Comparison of ENCODE assay signal across 9 mouse cellular contexts in genomic region chr10:80796307-80796848, GRCm38 (mm10). TPM values are rescaled to one million over a fixed set of nuclear protein-coding genes. Genes with fewer than 3 reads are reported as not detected.
DNase-seq lines count a peak whose midpoint lies in the region; ATAC-seq and TF ChIP-seq lines count a peak whose summit lies in the region.
"Had no signal": no experiment of that assay in that cellular context is flagged by ENCODE, and none has a peak within 500 bp of the region (broad histone marks: within the 10 kb centered on the region; RNA-seq: fewer than 3 reads in every experiment).

No protein-coding gene starts in this region.

- H3K36me3 ChIP-seq in heart, embryonic 11.5 days (ENCODE audit: control insufficient read depth, insufficient read depth, low read length): peaks cover 33% of the 10 kb centered on the region
- peaks cover 80% of the 10 kb centered on the region for H3K36me3 ChIP-seq in G1E (replicated peaks)
- H3K36me3 ChIP-seq in forebrain, embryonic 15.5 days: peaks cover 50% of the 10 kb centered on the region
- peaks cover 41% of the 10 kb centered on the region for H3K36me3 ChIP-seq in liver, embryonic 16.5 days (ENCODE audit: control insufficient read depth, insufficient read depth)

- no peak for ATAC-seq in heart, embryonic 11.5 days (replicated peaks; ENCODE audit: insufficient number of reproducible peaks, low FRiP score, low TSS enrichment)
- no peak for ATAC-seq in G1E (ENCODE audit: extremely low read depth, insufficient number of reproducible peaks, low FRiP score, poor library complexity, severe bottlenecking)
- no peak for ATAC-seq in forebrain, embryonic 15.5 days (replicated peaks)
- no peak for ATAC-seq in liver, embryonic 16.5 days (ENCODE audit: low read depth)

- no peak for TF ChIP-seq CTCF in G1E (IDR thresholded peaks at IDR 0.05; ENCODE audit: low read depth, low read length)

- H3K27me3 ChIP-seq in heart, embryonic 11.5 days (ENCODE audit: control insufficient read depth, insufficient read depth, low read length): no peaks in the 10 kb centered on the region
- no peaks in the 10 kb centered on the region for H3K27me3 ChIP-seq in G1E (ENCODE audit: insufficient read depth, low read length)
- no peaks in the 10 kb centered on the region for H3K27me3 ChIP-seq in forebrain, embryonic 15.5 days
- no peaks in the 10 kb centered on the region for H3K27me3 ChIP-seq in liver, embryonic 16.5 days (ENCODE audit: control insufficient read depth, insufficient read depth, low read depth, low read length)

- no peaks in the 10 kb centered on the region for H3K9me3 ChIP-seq in heart, embryonic 11.5 days (replicated peaks; ENCODE audit: control insufficient read depth, low read length)
- H3K9me3 ChIP-seq in G1E (replicated peaks): no peaks in the 10 kb centered on the region
- no peaks in the 10 kb centered on the region for H3K9me3 ChIP-seq in forebrain, embryonic 15.5 days
- H3K9me3 ChIP-seq in liver, embryonic 16.5 days (replicated peaks; ENCODE audit: control insufficient read depth, low read length): no peaks in the 10 kb centered on the region

- peak overlapping the region; percentile 90 for H3K4me3 ChIP-seq in heart, embryonic 11.5 days (ENCODE audit: low read depth, low read length)
- H3K4me3 ChIP-seq in G1E (ENCODE audit: low read depth, low read length): peak overlapping the region; percentile 86; the same call in 1 of the 2 replicates
- H3K4me3 ChIP-seq in forebrain, embryonic 15.5 days: peak overlapping the region; percentile 96; the same call in 1 of the 2 replicates
- peak overlapping the region; percentile 93 for H3K4me3 ChIP-seq in liver, embryonic 16.5 days (ENCODE audit: low read depth, low read length)

- DNase-seq in heart, postnatal 4 days: no peak
- DNase-seq in G1E (ENCODE audit: low spot score): no peak
- DNase-seq in urinary bladder, adult 2 months (ENCODE audit: low spot score): no peak
- DNase-seq in urinary bladder, postnatal 10 days (ENCODE audit: low spot score): no peak
- DNase-seq in layer of hippocampus, adult 8-10 months (ENCODE audit: low spot score in 2 of 2): no peak
- DNase-seq: kidney, postnatal 4 days had no signal

- no peak overlapping the region for H3K9ac ChIP-seq in heart, embryonic 11.5 days (ENCODE audit: low read depth, low read length)
- H3K9ac ChIP-seq in forebrain, embryonic 15.5 days (replicated peaks): peak overlapping the region; percentile 99
- peak overlapping the region; percentile 94 for H3K9ac ChIP-seq in liver, embryonic 16.5 days (ENCODE audit: low read depth, low read length)

- H3K4me1 ChIP-seq in heart, embryonic 11.5 days (ENCODE audit: control insufficient read depth, insufficient read depth, low read length): peaks cover 31% of the 10 kb centered on the region
- H3K4me1 ChIP-seq in G1E (ENCODE audit: insufficient read depth, low read depth, low read length): peaks cover 74% of the 10 kb centered on the region
- H3K4me1 ChIP-seq in forebrain, embryonic 15.5 days: peaks cover 32% of the 10 kb centered on the region
- peaks cover 25% of the 10 kb centered on the region for H3K4me1 ChIP-seq in liver, embryonic 16.5 days (ENCODE audit: control insufficient read depth, low read depth, low read length)

- no peak overlapping the region for H3K27ac ChIP-seq in heart, embryonic 11.5 days (ENCODE audit: low read depth, low read length)
- H3K27ac ChIP-seq in forebrain, embryonic 15.5 days (replicated peaks): no peak overlapping the region
- no peak overlapping the region for H3K27ac ChIP-seq in liver, embryonic 16.5 days (ENCODE audit: low read length)

- H3K4me2 ChIP-seq in heart, embryonic 11.5 days: peak overlapping the region; percentile 96
- H3K4me2 ChIP-seq in forebrain, embryonic 15.5 days (replicated peaks): peak overlapping the region; percentile 89
- H3K4me2 ChIP-seq in liver, embryonic 16.5 days (ENCODE audit: low read depth, low read length): peak overlapping the region; percentile 93

- 75% methylated on average over 9 of the region's 9 CpGs for WGBS in heart, embryonic 11.5 days (ENCODE audit: insufficient replicate concordance)
- 78% methylated on average over 9 of the region's 9 CpGs for WGBS in forebrain, embryonic 15.5 days
- WGBS in liver, embryonic 16.5 days (ENCODE audit: insufficient replicate concordance): 77% methylated on average over 9 of the region's 9 CpGs

RNA-seq across cellular contexts. Expression of gene Sf3a2, which starts 1.6 kb away (rescaled TPM):
- polyA plus RNA-seq in heart, embryonic 11.5 days (2014; fragmentation: Nextera tagmentation; extraction: Ambion mirVana): 68.6 and 68.7 TPM in 2 replicates
- 10 to 100 TPM; 46.0 to 51.7 TPM for total RNA-seq in heart, postnatal 4 days (2021)
- total RNA-seq in G1E (2014; fragmentation: Nextera tagmentation) (142 and 172 TPM in 2 replicates), G1E (2017) (8.7 and 9.9 TPM in 2 replicates)
- 652 and 920 TPM in 2 replicates for polyA plus RNA-seq in G1E (2012)
- 60.2 and 62.6 TPM in 2 replicates for polyA plus RNA-seq in forebrain, embryonic 15.5 days (2015; fragmentation: Nextera tagmentation; extraction: Ambion mirVana)
- polyA plus RNA-seq in liver, embryonic 16.5 days (2015; fragmentation: Nextera tagmentation; extraction: Ambion mirVana): 23.4 and 30.1 TPM in 2 replicates
- 47.0 and 47.7 TPM in 2 replicates for polyA plus RNA-seq in urinary bladder, adult 2 months (2012; rRNA removed)
- total RNA-seq in layer of hippocampus, adult 8-10 months (2022): 10 to 100 TPM; 43.3 to 60.0 (median 50.2) TPM

RNA-seq across cellular contexts. Expression of gene Plekhj1, which starts 2.0 kb away (rescaled TPM):
- 89.0 and 97.7 TPM in 2 replicates for polyA plus RNA-seq in heart, embryonic 11.5 days (2014; fragmentation: Nextera tagmentation; extraction: Ambion mirVana)
- 10 to 100 TPM; 36.2 to 37.1 TPM for total RNA-seq in heart, postnatal 4 days (2021)
- total RNA-seq in G1E (2014; fragmentation: Nextera tagmentation) (122 and 192 TPM in 2 replicates), G1E (2017) (58.1 and 68.0 TPM in 2 replicates)
- polyA plus RNA-seq in G1E (2012): 285 and 325 TPM in 2 replicates
- 140 and 154 TPM in 2 replicates for polyA plus RNA-seq in forebrain, embryonic 15.5 days (2015; fragmentation: Nextera tagmentation; extraction: Ambion mirVana)
- polyA plus RNA-seq in liver, embryonic 16.5 days (2015; fragmentation: Nextera tagmentation; extraction: Ambion mirVana): 61.4 and 64.7 TPM in 2 replicates
- 60.6 and 79.2 TPM in 2 replicates for polyA plus RNA-seq in urinary bladder, adult 2 months (2012; rRNA removed)
- total RNA-seq in layer of hippocampus, adult 8-10 months (2022): 10 to 100 TPM; 61.4 to 75.8 (median 70.7) TPM

RNA-seq across cellular contexts. Expression of gene Amh, which starts 8.7 kb away (rescaled TPM):
- polyA plus RNA-seq in heart, embryonic 11.5 days (2014; fragmentation: Nextera tagmentation; extraction: Ambion mirVana): 0.11 TPM in 1 of 2 replicates, not detected in the other
- 1 to 10 TPM in 1 of 2 experiments, under 1 TPM in 1; 0.61 to 1.0 TPM for total RNA-seq in heart, postnatal 4 days (2021)
- total RNA-seq in G1E (2014; fragmentation: Nextera tagmentation): 1.7 and 1.8 TPM in 2 replicates
- 0.17 and 0.27 TPM in 2 replicates for total RNA-seq in G1E (2017)
- 1.6 and 1.8 TPM in 2 replicates for polyA plus RNA-seq in G1E (2012)
- polyA plus RNA-seq in forebrain, embryonic 15.5 days (2015; fragmentation: Nextera tagmentation; extraction: Ambion mirVana): 0.10 TPM in 2 replicates
- 0.08 TPM in 1 of 2 replicates, not detected in the other for polyA plus RNA-seq in liver, embryonic 16.5 days (2015; fragmentation: Nextera tagmentation; extraction: Ambion mirVana)
- 0.40 and 0.62 TPM in 2 replicates for polyA plus RNA-seq in urinary bladder, adult 2 months (2012; rRNA removed)
- 1 to 10 TPM; 2.4 to 4.0 (median 3.0) TPM for total RNA-seq in layer of hippocampus, adult 8-10 months (2022)

RNA-seq across cellular contexts. Expression of gene Jsrp1, which starts 16.9 kb away (rescaled TPM):
- 8.0 and 10.0 TPM in 2 replicates for polyA plus RNA-seq in heart, embryonic 11.5 days (2014; fragmentation: Nextera tagmentation; extraction: Ambion mirVana)
- 1 to 10 TPM in 1 of 2 experiments, under 1 TPM in 1; 0.62 to 1.6 TPM for total RNA-seq in heart, postnatal 4 days (2021)
- total RNA-seq in G1E (2014; fragmentation: Nextera tagmentation): not detected in 2 replicates
- not detected in 2 replicates for total RNA-seq in G1E (2017)
- polyA plus RNA-seq in G1E (2012): 0.07 and 0.09 TPM in 2 replicates
- 0.31 TPM in 1 of 2 replicates, not detected in the other for polyA plus RNA-seq in forebrain, embryonic 15.5 days (2015; fragmentation: Nextera tagmentation; extraction: Ambion mirVana)
- 0.54 and 1.2 TPM in 2 replicates for polyA plus RNA-seq in liver, embryonic 16.5 days (2015; fragmentation: Nextera tagmentation; extraction: Ambion mirVana)
- polyA plus RNA-seq in urinary bladder, adult 2 months (2012; rRNA removed): 1.0 and 1.3 TPM in 2 replicates
- 1 to 10 TPM in 3 of 4 experiments, under 1 TPM in 1; 0.91 to 4.7 (median 2.7) TPM for total RNA-seq in layer of hippocampus, adult 8-10 months (2022)

RNA-seq across cellular contexts. Expression of gene Oaz1, which starts 30.1 kb away (rescaled TPM):
- polyA plus RNA-seq in heart, embryonic 11.5 days (2014; fragmentation: Nextera tagmentation; extraction: Ambion mirVana): 1,894 and 1,935 TPM in 2 replicates
- total RNA-seq in heart, postnatal 4 days (2021): 1,000 to 10,000 TPM; 1,002 to 1,049 TPM
- total RNA-seq in G1E (2014; fragmentation: Nextera tagmentation): 310 and 444 TPM in 2 replicates
- total RNA-seq in G1E (2017): 228 and 347 TPM in 2 replicates
- 1,655 and 2,091 TPM in 2 replicates for polyA plus RNA-seq in G1E (2012)
- polyA plus RNA-seq in forebrain, embryonic 15.5 days (2015; fragmentation: Nextera tagmentation; extraction: Ambion mirVana): 1,419 and 1,463 TPM in 2 replicates
- 1,363 and 1,382 TPM in 2 replicates for polyA plus RNA-seq in liver, embryonic 16.5 days (2015; fragmentation: Nextera tagmentation; extraction: Ambion mirVana)
- polyA plus RNA-seq in urinary bladder, adult 2 months (2012; rRNA removed): 566 and 709 TPM in 2 replicates
- 100 to 1,000 TPM; 475 to 520 (median 506) TPM for total RNA-seq in layer of hippocampus, adult 8-10 months (2022)
